Mouse (Mus musculus): Measurements from ENCODE around the gene Lrrc4c.

DNA sequence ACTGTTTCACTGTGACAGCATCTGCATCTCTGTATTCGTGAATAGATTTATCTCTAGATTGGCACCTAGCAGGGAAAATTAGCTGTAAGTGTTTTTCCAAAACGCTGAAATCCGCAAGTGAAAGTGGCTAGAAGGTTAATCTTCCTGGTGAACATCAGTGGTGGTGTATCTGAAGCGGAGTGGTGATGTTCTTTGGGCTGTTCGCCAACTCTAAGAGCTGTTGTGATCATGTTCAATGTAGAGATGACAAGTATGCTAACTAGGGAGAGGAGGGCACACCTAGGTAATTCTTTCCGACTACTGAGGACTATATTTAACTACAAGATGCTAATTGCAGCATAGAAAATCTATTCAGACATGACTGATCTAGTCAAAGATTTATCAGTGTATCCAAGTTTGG is 1.7 kb downstream of the Lrrc4c start:
- no peak for TF ChIP-seq POLR2A (IDR thresholded peaks at IDR 0.05; ENCODE audit: insufficient read depth, low read length)
- TF ChIP-seq CTCF (IDR thresholded peaks at IDR 0.05; ENCODE audit: low read depth, low read length): no peak

All from ES-Bruce4 (cell line).